Mouse (Mus musculus): ENCODE data around the gene Gm17364. TPM values are rescaled to one million over a fixed set of nuclear protein-coding genes. Genes with fewer than 3 reads are reported as not detected.
A peak's percentile ranks its signal among the peaks of the same experiment; 100 is the strongest.
"Not testable (repeated sequence)": the region's sequence is repeated elsewhere in the genome, so short reads cannot be mapped to it uniquely, and the experiment has no call there.

Gm17364 gene
- polyA plus RNA-seq, 1 experiment from 2014 or later = not detected

DNA sequence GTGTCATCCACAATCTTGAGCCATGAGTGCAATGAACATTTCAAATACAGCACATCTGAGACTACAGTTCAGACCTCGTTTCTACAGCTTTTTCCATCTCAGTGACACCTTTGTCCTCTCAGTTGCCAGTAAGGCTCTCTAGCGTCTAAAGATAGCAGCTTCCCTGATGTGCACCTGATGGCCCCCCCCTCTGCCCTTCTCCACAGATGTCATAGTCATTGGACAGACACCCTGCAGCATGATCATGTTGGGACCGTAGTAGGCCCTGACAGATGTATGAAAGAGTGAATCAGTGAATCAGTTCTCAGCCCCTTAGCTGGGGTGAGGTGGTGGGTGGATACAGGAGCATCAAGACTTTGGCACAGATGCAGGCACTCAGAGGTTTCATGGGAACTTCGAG is 15.9 kb downstream of the Gm17364 start:
- Histone ChIP-seq H3K9ac (replicated peaks; ENCODE audit: low read length) (no peak overlapping the region), H3K4me2 (ENCODE audit: low read length) (no peak overlapping the region), H3K4me3 (replicated peaks; ENCODE audit: low read depth, low read length) (no peak overlapping the region), H3K27ac (replicated peaks; ENCODE audit: low read depth, low read length) (no peak overlapping the region), H3K9me3 (ENCODE audit: control insufficient read depth, low read length) (no peaks in the 10 kb centered on the region), H3K36me3 (ENCODE audit: control insufficient read depth, insufficient read depth, low read length) (no peaks in the 10 kb centered on the region), H3K4me1 (ENCODE audit: control insufficient read depth, insufficient read depth, low read length) (no peaks in the 10 kb centered on the region), H3K27me3 (ENCODE audit: control insufficient read depth, insufficient read depth, low read length) (no peaks in the 10 kb centered on the region)
- no peak for DNase-seq
- WGBS = 88% methylated on average over 4 of the region's 4 CpGs
- no peak for ATAC-seq (ENCODE audit: low FRiP score, low TSS enrichment)

DNA sequence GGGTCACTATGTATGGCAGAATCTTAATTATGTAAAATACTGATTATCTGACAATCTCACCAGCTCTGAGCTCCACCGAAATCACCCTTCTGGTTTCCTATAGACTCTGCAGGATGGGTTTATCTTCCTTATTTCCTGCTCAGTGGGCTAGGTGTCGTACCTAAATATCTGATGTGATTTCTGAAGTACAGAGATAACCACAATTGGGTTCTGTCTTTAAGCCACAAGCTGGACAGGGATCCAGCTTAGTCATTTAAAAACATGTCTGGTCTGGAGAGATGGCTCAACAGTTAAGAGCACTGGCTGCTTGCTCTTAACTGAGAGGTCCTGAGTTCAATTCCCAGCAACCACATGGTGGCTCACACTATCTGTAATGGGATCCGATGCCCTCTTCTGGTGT is 16.8 kb downstream of the Gm17364 start:
- H3K4me2 ChIP-seq (ENCODE audit: low read length) = no peak overlapping the region
- no peaks in the 10 kb centered on the region for H3K4me1 ChIP-seq (ENCODE audit: control insufficient read depth, insufficient read depth, low read length)
- no peak overlapping the region for H3K9ac ChIP-seq (replicated peaks; ENCODE audit: low read length)
- WGBS = 94% methylated on average over 3 of the region's 3 CpGs
- no peak overlapping the region for H3K4me3 ChIP-seq (replicated peaks; ENCODE audit: low read depth, low read length)
- H3K27me3 ChIP-seq (ENCODE audit: control insufficient read depth, insufficient read depth, low read length) = no peaks in the 10 kb centered on the region
- DNase-seq (no peak), ATAC-seq (ENCODE audit: low FRiP score, low TSS enrichment) (no peak)
- H3K36me3 ChIP-seq (ENCODE audit: control insufficient read depth, insufficient read depth, low read length) = no peaks in the 10 kb centered on the region
- no peak overlapping the region for H3K27ac ChIP-seq (replicated peaks; ENCODE audit: low read depth, low read length)
- no peaks in the 10 kb centered on the region for H3K9me3 ChIP-seq (ENCODE audit: control insufficient read depth, low read length)

DNA sequence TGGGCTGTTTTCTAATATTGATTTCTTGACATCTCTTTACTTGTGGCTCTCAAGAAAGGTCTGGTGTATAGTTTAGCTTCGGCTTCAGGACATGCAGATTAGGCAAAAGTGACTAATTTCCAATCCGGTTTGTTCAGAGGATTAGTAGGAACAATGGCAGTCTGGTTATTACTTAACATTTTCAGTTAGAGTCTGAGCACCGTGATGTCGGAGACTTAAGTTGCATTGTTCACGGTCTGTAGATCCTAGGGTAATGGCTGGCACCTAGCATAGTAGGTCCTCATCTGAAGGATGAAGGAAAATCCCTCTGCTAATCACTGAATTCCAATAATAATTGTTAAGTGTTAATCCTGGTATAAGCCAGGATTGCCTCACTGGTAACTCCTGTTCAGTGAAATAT is 17.7 kb downstream of the Gm17364 start:
- Histone ChIP-seq H3K9ac (replicated peaks; ENCODE audit: low read length) (no peak overlapping the region), H3K4me2 (ENCODE audit: low read length) (no peak overlapping the region), H3K27ac (replicated peaks; ENCODE audit: low read depth, low read length) (no peak overlapping the region), H3K4me3 (replicated peaks; ENCODE audit: low read depth, low read length) (no peak overlapping the region), H3K4me1 (ENCODE audit: control insufficient read depth, insufficient read depth, low read length) (peaks cover 3% of the 10 kb centered on the region), H3K9me3 (ENCODE audit: control insufficient read depth, low read length) (no peaks in the 10 kb centered on the region), H3K27me3 (ENCODE audit: control insufficient read depth, insufficient read depth, low read length) (no peaks in the 10 kb centered on the region), H3K36me3 (ENCODE audit: control insufficient read depth, insufficient read depth, low read length) (no peaks in the 10 kb centered on the region)
- no peak for ATAC-seq (ENCODE audit: low FRiP score, low TSS enrichment)
- no peak for DNase-seq
- WGBS = 60% methylated on average over 5 of the region's 5 CpGs

DNA sequence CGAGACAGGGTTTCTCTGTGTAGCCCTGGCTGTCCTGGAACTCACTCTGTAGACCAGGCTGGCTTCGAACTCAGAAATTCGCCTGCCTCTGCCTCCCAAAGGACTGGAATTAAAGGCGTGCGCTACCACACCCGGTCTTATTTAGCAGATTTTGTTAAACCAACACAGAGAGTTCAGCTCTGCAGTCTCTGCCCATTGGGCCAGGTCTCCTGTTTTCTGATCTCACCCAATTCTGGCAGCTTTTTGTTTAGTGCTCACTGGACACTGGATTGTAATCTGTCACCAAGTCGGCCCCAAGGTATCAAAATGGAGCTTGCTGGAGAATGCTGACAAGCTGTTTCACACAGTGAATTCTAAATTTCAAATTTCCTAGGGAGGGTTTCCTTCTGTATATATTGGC is 21.0 kb downstream of the Gm17364 start:
- Histone ChIP-seq H3K4me3 (replicated peaks; ENCODE audit: low read depth, low read length) (no peak overlapping the region), H3K27ac (replicated peaks; ENCODE audit: low read depth, low read length) (no peak overlapping the region), H3K4me2 (ENCODE audit: low read length) (no peak overlapping the region), H3K27me3 (ENCODE audit: control insufficient read depth, insufficient read depth, low read length) (no peaks in the 10 kb centered on the region), H3K36me3 (ENCODE audit: control insufficient read depth, insufficient read depth, low read length) (no peaks in the 10 kb centered on the region), H3K4me1 (ENCODE audit: control insufficient read depth, insufficient read depth, low read length) (peaks cover 12% of the 10 kb centered on the region), H3K9me3 (ENCODE audit: control insufficient read depth, low read length) (no peaks in the 10 kb centered on the region), H3K9ac (replicated peaks; ENCODE audit: low read length) (no peak overlapping the region)
- DNase-seq (no peak), ATAC-seq (ENCODE audit: low FRiP score, low TSS enrichment) (no peak)
- 93% methylated on average over 7 of the region's 7 CpGs for WGBS

DNA sequence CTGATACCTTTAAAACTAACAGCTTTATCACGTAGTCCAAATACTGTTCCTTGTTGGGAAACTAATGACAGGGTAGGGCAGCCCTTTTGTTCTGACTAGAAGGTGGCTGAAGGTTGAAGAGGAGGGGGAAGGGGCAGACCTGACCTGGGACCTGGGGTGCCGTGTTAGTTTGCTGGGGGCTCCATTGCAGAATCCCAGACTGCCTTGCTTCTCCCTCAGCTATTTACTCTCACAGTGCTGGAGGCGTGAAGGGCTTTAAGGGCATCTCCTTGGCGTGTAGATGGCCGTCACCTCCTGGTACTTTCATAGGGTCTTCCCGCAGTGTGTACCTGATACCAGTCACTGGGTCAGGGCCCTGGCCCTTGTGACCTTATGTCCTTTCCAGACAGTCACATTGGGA is 21.6 kb downstream of the Gm17364 start:
- Histone ChIP-seq H3K36me3 (ENCODE audit: control insufficient read depth, insufficient read depth, low read length) (no peaks in the 10 kb centered on the region), H3K4me2 (ENCODE audit: low read length) (no peak overlapping the region), H3K4me1 (ENCODE audit: control insufficient read depth, insufficient read depth, low read length) (peaks cover 12% of the 10 kb centered on the region), H3K27me3 (ENCODE audit: control insufficient read depth, insufficient read depth, low read length) (no peaks in the 10 kb centered on the region), H3K9ac (replicated peaks; ENCODE audit: low read length) (no peak overlapping the region), H3K9me3 (ENCODE audit: control insufficient read depth, low read length) (no peaks in the 10 kb centered on the region), H3K27ac (replicated peaks; ENCODE audit: low read depth, low read length) (no peak overlapping the region), H3K4me3 (replicated peaks; ENCODE audit: low read depth, low read length) (no peak overlapping the region)
- DNase-seq (no peak), ATAC-seq (ENCODE audit: low FRiP score, low TSS enrichment) (no peak)
- WGBS = 89% methylated on average over 6 of the region's 6 CpGs

DNA sequence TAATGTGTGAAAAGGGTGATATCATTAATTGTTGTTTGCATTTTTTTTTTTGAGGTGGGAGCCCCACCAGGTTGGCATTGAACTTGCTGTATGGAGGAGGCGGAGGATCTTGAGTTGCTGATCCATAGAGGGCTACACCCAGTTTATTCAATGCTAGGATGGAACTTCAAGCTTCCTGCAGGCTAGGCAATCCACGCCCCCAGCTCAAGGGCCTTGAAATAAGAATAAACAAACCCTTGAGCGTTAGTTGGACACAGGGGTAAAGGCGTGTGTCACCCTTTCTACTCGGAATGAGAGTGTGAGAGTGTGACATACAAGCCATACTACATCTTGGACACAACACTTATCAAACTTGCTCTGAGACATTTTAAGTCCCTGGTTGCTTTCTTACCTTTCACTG is 22.1 kb downstream of the Gm17364 start:
- no peak overlapping the region for H3K27ac ChIP-seq (replicated peaks; ENCODE audit: low read depth, low read length)
- ATAC-seq (ENCODE audit: low FRiP score, low TSS enrichment) = no peak

DNA sequence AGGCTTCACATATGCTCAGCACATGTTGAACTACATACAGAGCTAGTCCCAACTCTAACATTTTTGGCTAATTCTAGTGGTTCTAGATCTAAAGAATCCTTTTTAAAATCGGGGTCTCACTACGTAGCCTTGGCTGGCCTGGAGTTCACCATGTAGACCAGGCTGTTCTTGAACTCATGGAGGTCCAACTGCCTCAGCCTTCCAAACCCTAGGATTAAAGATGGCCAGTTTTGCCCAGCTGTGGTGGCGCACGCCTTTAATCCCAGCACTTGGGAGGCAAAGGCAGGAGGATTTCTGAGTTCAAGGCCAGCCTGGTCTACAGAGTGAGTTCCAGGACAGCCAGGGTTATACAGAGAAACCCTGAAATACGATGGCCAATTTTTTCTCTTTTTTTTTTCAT is 22.5 kb downstream of the Gm17364 start:
- H3K9ac ChIP-seq (replicated peaks; ENCODE audit: low read length); H3K9me3 ChIP-seq (ENCODE audit: control insufficient read depth, low read length); H3K27me3 ChIP-seq (ENCODE audit: control insufficient read depth, insufficient read depth, low read length); H3K27ac ChIP-seq (replicated peaks; ENCODE audit: low read depth, low read length); H3K4me3 ChIP-seq (replicated peaks; ENCODE audit: low read depth, low read length); DNase-seq; H3K36me3 ChIP-seq (ENCODE audit: control insufficient read depth, insufficient read depth, low read length); ATAC-seq (ENCODE audit: low FRiP score, low TSS enrichment): not testable (repeated sequence)
- 95% methylated on average over 5 of the region's 5 CpGs for WGBS
- Histone ChIP-seq H3K4me2 (ENCODE audit: low read length) (peak overlapping the region; percentile 68), H3K4me1 (ENCODE audit: control insufficient read depth, insufficient read depth, low read length) (peaks cover 12% of the 10 kb centered on the region)

More for the DNA sequence above, 22.1 kb downstream of the Gm17364 start:
- H3K9ac ChIP-seq (replicated peaks; ENCODE audit: low read length) = no peak overlapping the region
- no peak for DNase-seq
- H3K4me2 ChIP-seq (ENCODE audit: low read length) = no peak overlapping the region
- 88% methylated on average over 5 of the region's 5 CpGs for WGBS
- no peaks in the 10 kb centered on the region for H3K27me3 ChIP-seq (ENCODE audit: control insufficient read depth, insufficient read depth, low read length)
- H3K4me1 ChIP-seq (ENCODE audit: control insufficient read depth, insufficient read depth, low read length) = peaks cover 12% of the 10 kb centered on the region
- H3K36me3 ChIP-seq (ENCODE audit: control insufficient read depth, insufficient read depth, low read length) = no peaks in the 10 kb centered on the region
- no peaks in the 10 kb centered on the region for H3K9me3 ChIP-seq (ENCODE audit: control insufficient read depth, low read length)
- H3K4me3 ChIP-seq (replicated peaks; ENCODE audit: low read depth, low read length) = no peak overlapping the region

DNA sequence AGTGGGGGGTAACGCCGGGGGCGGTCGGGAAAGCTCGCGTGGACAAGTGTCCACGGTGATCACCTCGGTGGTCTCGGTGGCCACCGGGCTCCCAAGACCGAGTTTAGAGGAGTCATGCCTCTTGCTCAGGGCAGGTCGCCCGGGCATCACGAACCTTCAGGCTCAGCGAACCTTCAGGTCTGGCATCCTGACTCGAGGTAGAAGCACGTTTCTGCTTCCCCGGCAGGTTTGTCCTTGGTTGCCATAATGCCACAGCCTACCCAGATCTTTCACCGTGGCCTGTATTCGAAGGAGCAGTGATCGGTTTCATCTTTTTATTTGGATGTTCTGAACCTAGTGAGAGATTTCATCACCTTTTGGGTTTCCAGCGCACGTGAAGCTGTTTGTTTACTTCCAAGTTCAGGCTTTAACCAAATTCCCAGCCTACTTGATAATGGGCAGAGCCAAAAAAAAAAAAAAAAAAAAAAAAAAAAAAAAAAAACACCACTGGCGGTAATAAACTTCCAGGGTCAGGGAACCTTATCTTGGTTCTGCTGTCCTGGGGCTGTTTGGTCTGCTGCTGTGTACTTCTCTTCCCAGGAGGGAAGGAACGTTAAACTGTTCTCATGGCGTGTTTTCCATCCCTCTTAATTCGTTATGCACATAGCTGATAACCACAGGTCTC is 23.3 kb downstream of the Gm17364 start:
- ATAC-seq (ENCODE audit: low FRiP score, low TSS enrichment) (no peak), DNase-seq (peak; percentile 56)
- H3K27ac ChIP-seq (replicated peaks; ENCODE audit: low read depth, low read length) = peak overlapping the region; percentile 89
- peak overlapping the region; percentile 80 for H3K9ac ChIP-seq (replicated peaks; ENCODE audit: low read length)
- H3K36me3 ChIP-seq (ENCODE audit: control insufficient read depth, insufficient read depth, low read length) = no peaks in the 10 kb centered on the region
- H3K27me3 ChIP-seq (ENCODE audit: control insufficient read depth, insufficient read depth, low read length) = no peaks in the 10 kb centered on the region
- no peaks in the 10 kb centered on the region for H3K9me3 ChIP-seq (ENCODE audit: control insufficient read depth, low read length)
- WGBS = 2% methylated on average over 27 of the region's 27 CpGs
- H3K4me2 ChIP-seq (ENCODE audit: low read length) = peak overlapping the region; percentile 68
- peaks cover 12% of the 10 kb centered on the region for H3K4me1 ChIP-seq (ENCODE audit: control insufficient read depth, insufficient read depth, low read length)
- peak overlapping the region; percentile 75 for H3K4me3 ChIP-seq (replicated peaks; ENCODE audit: low read depth, low read length)

DNA sequence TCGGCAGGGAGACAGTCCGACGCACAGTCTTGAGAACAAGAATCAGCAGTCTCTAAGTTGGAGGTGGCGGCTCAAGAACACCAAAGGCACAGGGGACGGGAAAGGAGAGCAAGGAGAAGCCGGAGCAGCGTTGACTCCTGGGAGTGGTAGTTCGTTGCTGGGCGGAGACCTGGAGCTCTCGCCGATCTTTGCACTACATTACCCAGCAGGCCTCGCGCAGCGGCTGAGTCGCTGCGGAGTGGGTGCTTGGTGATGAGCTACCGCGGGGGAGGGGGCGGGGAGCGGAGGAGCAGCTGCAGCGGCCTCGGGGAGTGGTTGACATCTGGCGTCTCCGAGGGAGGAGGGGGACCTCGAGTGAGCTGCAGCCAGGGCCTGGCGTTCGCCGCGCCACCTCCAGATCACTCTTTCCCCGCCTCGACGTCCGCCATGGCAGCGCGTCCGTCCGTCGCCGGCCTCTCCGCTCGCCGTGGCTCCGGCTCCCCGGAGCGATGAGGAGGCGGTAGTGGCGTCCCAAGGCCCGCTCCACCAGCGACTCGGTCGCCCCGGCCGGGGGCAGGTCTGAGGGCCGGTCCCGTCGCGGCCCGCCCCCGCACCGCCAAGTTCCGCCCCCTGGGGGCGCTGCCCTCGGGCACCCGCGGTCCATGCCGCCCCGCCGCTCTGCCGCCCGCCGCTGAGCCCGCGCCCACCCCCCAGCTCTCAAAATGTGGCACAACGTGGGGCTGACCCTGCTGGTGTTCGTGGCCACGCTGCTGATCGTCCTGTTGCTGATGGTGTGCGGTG is 24.0 kb downstream of the Gm17364 start, which contains the start of gene Smim13:
Gene Smim13 (plus strand): TSS at position 307 of the 780 bp plus-strand sequence.
- peak within 1 kb of the TSS; percentile 68 for H3K4me2 ChIP-seq (ENCODE audit: low read length)

More for the DNA sequence above, 24.0 kb downstream of the Gm17364 start, which contains the start of gene Smim13:
- Histone ChIP-seq H3K36me3 (ENCODE audit: control insufficient read depth, insufficient read depth, low read length) (no peaks in the 10 kb centered on the region), H3K4me1 (ENCODE audit: control insufficient read depth, insufficient read depth, low read length) (peaks cover 12% of the 10 kb centered on the region), H3K27ac (replicated peaks; ENCODE audit: low read depth, low read length) (peak within 1 kb of the TSS; percentile 89), H3K4me3 (replicated peaks; ENCODE audit: low read depth, low read length) (peak within 1 kb of the TSS; percentile 75), H3K9ac (replicated peaks; ENCODE audit: low read length) (peak within 1 kb of the TSS; percentile 80), H3K27me3 (ENCODE audit: control insufficient read depth, insufficient read depth, low read length) (no peaks in the 10 kb centered on the region), H3K9me3 (ENCODE audit: control insufficient read depth, low read length) (no peaks in the 10 kb centered on the region)
- peak; percentile 97 for ATAC-seq (ENCODE audit: low FRiP score, low TSS enrichment)
- peak; percentile 98 for DNase-seq
- under 1% methylated on average over 74 of the region's 78 CpGs for WGBS
